Mouse (Mus musculus) embryonic facial prominence, embryonic 10.5 days (tissue): ENCODE results near the gene Ntng2. TPM values are rescaled to one million over a fixed set of nuclear protein-coding genes. Genes with fewer than 3 reads are reported as not detected.

ENCODE experiments used
- DNase-seq: peaks from one replicate; pipeline ENCODE4 v3.0.0-alpha.2; 2017; ENCODE audit warnings: low spot score
- H3K27ac ChIP-seq: fragments of 300-500 bp; sonication (generic); replicated peaks from 2 replicates; pipeline ENCODE4 v1.5.1; 2016; ENCODE audit warnings: mild to moderate bottlenecking
- H3K27me3 ChIP-seq: fragments of 300-500 bp; sonication (generic); replicated peaks from 2 replicates; pipeline ENCODE4 v1.6.1; 2016; ENCODE audit warnings: low read depth, mild to moderate bottlenecking; ENCODE audit not compliant: poor library complexity, severe bottlenecking
- H3K36me3 ChIP-seq: fragments of 300-500 bp; sonication (generic); replicated peaks from 2 replicates; pipeline ENCODE4 v1.6.1; 2016; ENCODE audit warnings: mild to moderate bottlenecking, moderate library complexity
- H3K4me1 ChIP-seq: fragments of 300-500 bp; sonication (generic); 2 replicates; pipeline ENCODE4 v1.6.1; 2016
- H3K4me3 ChIP-seq: fragments of 300-500 bp; sonication (generic); 2 replicates; pipeline ENCODE4 v1.5.1; 2016; ENCODE audit warnings: mild to moderate bottlenecking, moderate library complexity
- H3K9me3 ChIP-seq: fragments of 300-500 bp; sonication (generic); 2 replicates; pipeline ENCODE4 v1.6.1; 2016; ENCODE audit warnings: mild to moderate bottlenecking
- WGBS: fragments of 180-500 bp; shearing (Covaris S2); methylation state at CpG from one replicate; pipeline ENCODE4 v1.1.7; 2016; 5-methylcytosine and 5-hydroxymethylcytosine counted together
- polyA plus RNA-seq: library from polyadenylated mRNA; unstranded; fragments of >200 nt; fragmentation: Nextera tagmentation; extraction: Ambion mirVana; gene quantifications from 2 replicates; pipeline ENCODE4 v1.2.1, GENCODE M21; 2016

The Ntng2 gene
- polyA plus RNA-seq, 1 experiment from 2014 or later, result 1.4 TPM

- Histone ChIP-seq H3K4me1 (peaks cover 26% of the 10 kb centered on the region), H3K27ac (no peak overlapping the region), H3K9me3 (no peaks in the 10 kb centered on the region), H3K27me3 (peaks cover 74% of the 10 kb centered on the region), H3K4me3 (no peak overlapping the region), H3K36me3 (no peaks in the 10 kb centered on the region)
- 78% methylated on average over 5 of the region's 5 CpGs for WGBS
- no peak for DNase-seq
These were observed 54.4 kb downstream of the Ntng2 start for GRCm38 (mm10) chr2:29198446-29198845.

DNA sequence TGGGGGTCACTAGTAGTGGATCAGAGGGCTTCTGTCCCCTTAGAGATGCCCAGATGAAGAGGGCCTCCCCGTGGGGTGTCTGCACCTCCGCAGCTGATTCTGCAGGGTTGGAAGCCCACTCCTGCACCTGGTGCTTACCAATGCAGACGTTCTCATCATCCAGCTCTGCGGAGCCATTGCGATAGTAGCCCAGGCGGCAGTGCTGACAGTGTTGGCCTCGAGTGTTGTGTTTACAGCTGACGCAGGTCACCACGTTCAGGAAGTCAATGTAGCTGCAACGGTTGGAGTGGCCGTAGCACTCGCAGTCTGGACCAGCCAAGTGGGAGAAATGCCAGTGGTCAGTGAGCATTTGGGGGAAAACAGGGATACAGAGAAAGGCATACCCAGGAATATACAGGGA lies 56.0 kb downstream of the Ntng2 start:
- H3K27me3 ChIP-seq, result peaks cover 75% of the 10 kb centered on the region
- no peak overlapping the region for H3K4me3 ChIP-seq
- 69% methylated on average over 12 of the region's 12 CpGs for WGBS
- H3K36me3 ChIP-seq, result no peaks in the 10 kb centered on the region
- peaks cover 31% of the 10 kb centered on the region for H3K4me1 ChIP-seq
- no peak overlapping the region for H3K27ac ChIP-seq
- no peaks in the 10 kb centered on the region for H3K9me3 ChIP-seq
- no peak for DNase-seq

GRCm38 (mm10) chr2:29194547-29195463 lies 58.0 kb downstream of the Ntng2 start:
- Histone ChIP-seq H3K27ac (peak overlapping the region; percentile 54), H3K4me1 (peaks cover 39% of the 10 kb centered on the region), H3K36me3 (no peaks in the 10 kb centered on the region), H3K27me3 (peaks cover 74% of the 10 kb centered on the region), H3K4me3 (peak overlapping the region; percentile 71), H3K9me3 (no peaks in the 10 kb centered on the region)
- 1% methylated on average over 61 of the region's 61 CpGs for WGBS
- peak; percentile 90 for DNase-seq

DNA sequence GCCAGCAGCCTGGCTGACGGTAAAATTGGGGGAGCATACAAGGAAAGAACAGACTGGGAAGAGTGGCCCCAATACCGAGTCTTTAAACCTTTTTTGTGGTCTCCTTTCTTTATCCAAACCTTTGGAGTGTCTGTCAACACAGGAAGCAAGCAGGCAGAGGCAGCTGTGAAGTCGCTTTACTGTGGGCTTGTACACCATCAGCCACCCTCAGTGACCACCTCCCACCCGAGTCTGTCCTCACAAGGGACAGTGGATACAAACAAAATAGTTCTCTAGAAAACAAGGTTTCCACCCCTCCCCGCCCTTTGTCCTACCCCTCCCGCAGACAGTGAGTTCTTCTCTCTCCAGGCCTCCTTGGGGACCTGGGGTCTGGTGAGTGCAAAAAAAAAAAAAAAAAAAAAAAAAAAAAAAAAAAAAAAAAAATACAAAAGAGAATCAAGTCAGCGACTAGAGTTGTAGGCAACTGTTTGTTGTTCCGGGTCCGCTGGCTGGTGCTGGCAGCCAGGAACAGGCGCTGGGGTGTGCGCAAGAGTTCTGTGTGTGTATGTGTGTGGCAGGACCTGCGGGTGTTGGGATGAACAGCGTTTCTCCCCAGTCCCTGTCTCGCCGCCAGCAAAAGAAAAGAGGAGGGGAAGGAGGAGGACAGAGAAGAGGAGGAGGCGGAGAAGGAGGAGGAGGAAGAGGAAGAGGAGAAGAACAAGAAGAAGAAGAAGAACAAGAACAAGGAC lies 58.8 kb downstream of the Ntng2 start:
- peak; percentile 33 for DNase-seq
- H3K9me3 ChIP-seq, result no peaks in the 10 kb centered on the region
- peaks cover 71% of the 10 kb centered on the region for H3K27me3 ChIP-seq
- WGBS, result 16% methylated on average over 16 of the region's 16 CpGs
- peak overlapping the region; percentile 71 for H3K4me3 ChIP-seq
- no peaks in the 10 kb centered on the region for H3K36me3 ChIP-seq
- H3K27ac ChIP-seq, result no peak overlapping the region
- H3K4me1 ChIP-seq, result peaks cover 39% of the 10 kb centered on the region

DNA sequence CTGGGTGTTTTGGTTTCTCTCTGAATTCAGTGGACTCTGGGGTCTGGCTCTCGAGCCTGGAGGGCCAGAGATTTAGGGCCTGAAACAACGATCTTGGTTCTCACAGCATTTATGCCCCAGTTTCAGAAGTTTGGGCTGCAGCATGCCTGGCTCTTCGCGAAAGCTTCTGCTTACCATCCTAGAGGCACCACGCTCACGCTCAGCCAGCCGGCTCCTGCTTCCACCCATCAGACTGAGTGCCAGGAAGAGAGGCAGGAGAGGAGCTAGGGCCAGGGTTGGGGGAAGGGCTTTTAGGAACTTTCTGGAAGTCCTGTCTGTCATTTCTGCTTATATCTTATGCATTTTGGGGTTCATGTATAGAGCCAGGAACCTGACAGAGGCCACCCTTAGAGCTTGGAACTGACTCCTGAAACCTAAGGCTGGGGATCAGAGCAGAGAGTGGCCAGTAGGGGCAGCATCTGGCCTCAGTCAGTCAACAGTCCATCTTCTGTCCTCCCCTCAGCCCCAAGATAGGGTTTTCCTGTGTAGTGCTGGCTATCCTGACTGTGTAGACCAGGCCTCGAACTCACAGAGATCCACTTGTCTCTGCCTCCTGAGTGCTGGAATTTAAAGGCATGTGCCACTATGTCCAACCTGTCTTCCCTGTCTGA lies 60.1 kb downstream of the Ntng2 start:
- DNase-seq, result no peak
- 81% methylated on average over 8 of the region's 8 CpGs for WGBS
- Histone ChIP-seq H3K27ac (no peak overlapping the region), H3K4me1 (peaks cover 39% of the 10 kb centered on the region), H3K4me3 (no peak overlapping the region), H3K9me3 (no peaks in the 10 kb centered on the region), H3K36me3 (no peaks in the 10 kb centered on the region), H3K27me3 (peaks cover 59% of the 10 kb centered on the region)

DNA sequence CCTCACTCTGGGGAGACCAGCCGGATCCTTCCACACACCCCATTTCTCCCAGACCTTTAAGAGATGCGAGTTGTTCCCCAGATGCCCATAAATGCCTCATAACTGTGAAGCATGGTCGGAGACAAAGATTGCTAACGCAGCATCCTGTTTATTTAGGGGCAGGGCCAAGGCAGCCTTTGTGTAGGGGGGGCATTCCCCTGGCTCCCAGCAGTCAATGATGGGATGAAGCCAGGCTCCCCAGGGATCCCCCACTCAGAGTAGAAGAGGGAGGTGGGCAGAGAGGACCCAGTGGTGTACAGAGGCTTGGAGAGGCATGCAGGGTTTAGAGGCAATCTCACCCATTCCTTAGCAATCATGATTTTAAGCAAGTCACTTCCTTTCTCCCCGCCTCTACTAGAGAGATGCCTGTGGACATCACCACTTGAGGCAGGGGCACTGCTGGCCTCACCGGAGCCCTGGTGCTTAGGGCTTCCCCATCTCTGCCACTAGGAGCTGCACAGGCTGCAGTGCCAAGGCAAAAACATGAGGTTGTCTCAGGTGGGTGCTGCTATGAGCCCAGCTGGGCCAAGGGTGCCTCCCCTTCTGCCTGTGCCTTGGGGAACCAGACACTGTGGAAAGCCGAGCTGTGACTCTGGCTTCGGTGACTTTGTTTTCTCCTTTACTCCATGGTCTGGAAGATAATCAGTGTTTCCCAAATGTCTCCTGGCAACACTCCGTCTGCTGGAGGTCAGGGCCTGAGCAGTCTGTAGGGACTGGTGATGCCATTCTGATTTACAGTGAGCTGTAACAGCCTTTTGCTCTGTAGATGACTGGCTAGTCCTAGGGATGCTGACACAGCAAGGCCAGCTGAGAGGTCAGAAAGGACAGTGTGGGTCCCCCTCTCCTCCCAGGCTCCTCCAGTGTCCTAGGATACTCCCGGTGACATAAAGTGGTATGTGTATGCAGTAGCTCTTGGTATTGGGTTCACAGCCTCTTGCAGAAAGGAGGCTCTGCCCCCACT lies 61.3 kb downstream of the Ntng2 start:
- H3K27me3 ChIP-seq, result peaks cover 46% of the 10 kb centered on the region
- WGBS, result 79% methylated on average over 10 of the region's 10 CpGs
- no peak for DNase-seq
- H3K27ac ChIP-seq, result no peak overlapping the region
- H3K36me3 ChIP-seq, result no peaks in the 10 kb centered on the region
- peaks cover 39% of the 10 kb centered on the region for H3K4me1 ChIP-seq
- no peak overlapping the region for H3K4me3 ChIP-seq
- H3K9me3 ChIP-seq, result no peaks in the 10 kb centered on the region

DNA sequence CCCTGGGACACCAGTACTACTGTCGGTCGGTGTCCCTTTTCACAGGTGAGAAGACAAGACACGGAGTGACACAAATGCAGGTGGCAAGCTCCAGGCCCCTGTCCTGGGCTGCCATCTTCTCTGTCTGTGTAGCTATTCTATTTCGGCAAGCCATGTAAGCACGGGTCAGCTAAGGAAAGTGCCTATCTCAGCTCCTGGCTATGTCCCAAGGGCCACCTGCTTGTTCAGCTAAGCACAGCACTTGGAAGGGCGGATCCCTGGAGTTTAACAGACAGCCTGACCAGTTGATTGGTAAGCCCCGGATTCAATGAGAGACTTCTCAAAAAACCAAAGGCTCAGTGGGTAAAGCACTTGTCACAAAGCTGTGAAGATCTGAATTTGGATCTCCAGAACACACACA lies 62.4 kb downstream of the Ntng2 start:
- peaks cover 35% of the 10 kb centered on the region for H3K27me3 ChIP-seq
- WGBS, result 86% methylated on average over 7 of the region's 7 CpGs
- no peaks in the 10 kb centered on the region for H3K36me3 ChIP-seq
- H3K4me3 ChIP-seq, result no peak overlapping the region
- no peak for DNase-seq
- H3K27ac ChIP-seq, result no peak overlapping the region
- H3K4me1 ChIP-seq, result peaks cover 35% of the 10 kb centered on the region
- H3K9me3 ChIP-seq, result no peaks in the 10 kb centered on the region

- WGBS, result 46% methylated on average over 6 of the region's 6 CpGs
- no peaks in the 10 kb centered on the region for H3K27me3 ChIP-seq
- no peak overlapping the region for H3K4me3 ChIP-seq
- H3K36me3 ChIP-seq, result peaks cover 11% of the 10 kb centered on the region
- no peaks in the 10 kb centered on the region for H3K9me3 ChIP-seq
- DNase-seq, result no peak
- peaks cover 7% of the 10 kb centered on the region; the same call in 1 of the 2 replicates for H3K4me1 ChIP-seq
- no peak overlapping the region for H3K27ac ChIP-seq
These were observed 66.6 kb downstream of the Ntng2 start for GRCm38 (mm10) chr2:29186209-29186608.

DNA sequence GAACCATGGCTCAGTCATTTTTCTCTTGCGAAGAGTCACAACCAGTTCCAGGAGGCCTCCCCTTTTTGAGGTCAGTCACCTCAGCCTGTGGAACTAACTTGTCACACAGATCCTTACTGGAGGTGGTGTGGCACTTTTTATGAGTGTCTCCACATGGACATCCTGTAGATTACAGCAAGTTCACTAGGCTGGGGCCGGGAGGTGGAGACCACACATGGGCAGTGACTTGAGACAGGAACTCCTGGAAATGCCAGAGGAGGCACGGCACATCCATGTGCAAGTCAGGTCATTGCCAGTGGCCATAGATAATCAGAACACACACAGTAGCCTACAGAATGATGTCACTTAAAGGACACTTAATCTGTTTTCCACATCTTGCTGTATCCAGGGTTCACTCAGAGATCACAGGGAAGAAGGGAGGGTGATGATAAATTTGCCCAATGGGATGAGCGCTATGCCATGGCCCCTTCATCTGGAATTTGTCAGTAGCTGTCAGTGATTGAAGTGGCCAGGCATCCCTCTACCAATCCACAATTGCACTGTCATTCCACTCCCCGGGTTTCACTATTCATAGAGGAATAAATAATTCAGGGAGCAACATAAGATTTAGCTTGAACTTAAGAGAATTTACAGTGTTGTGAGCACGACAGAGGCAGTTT lies 69.4 kb downstream of the Ntng2 start:
- no peak overlapping the region for H3K4me3 ChIP-seq
- H3K36me3 ChIP-seq, result peaks cover 39% of the 10 kb centered on the region
- no peak overlapping the region for H3K27ac ChIP-seq
- H3K9me3 ChIP-seq, result no peaks in the 10 kb centered on the region
- 84% methylated on average over 6 of the region's 6 CpGs for WGBS
- no peak for DNase-seq
- peaks cover 4% of the 10 kb centered on the region; the same call in 1 of the 2 replicates for H3K4me1 ChIP-seq
- no peaks in the 10 kb centered on the region for H3K27me3 ChIP-seq

- Histone ChIP-seq H3K9me3 (no peaks in the 10 kb centered on the region), H3K27ac (no peak overlapping the region), H3K36me3 (peaks cover 62% of the 10 kb centered on the region), H3K4me1 (peaks cover under 1% of the 10 kb centered on the region; the same call in 1 of the 2 replicates), H3K27me3 (no peaks in the 10 kb centered on the region), H3K4me3 (no peak overlapping the region)
- WGBS, result 89% methylated on average over 2 of the region's 2 CpGs
- DNase-seq, result no peak
These were observed 71.7 kb downstream of the Ntng2 start for GRCm38 (mm10) chr2:29181111-29181510.

GRCm38 (mm10) chr2:29179810-29180209 lies 73.0 kb downstream of the Ntng2 start:
- H3K9me3 ChIP-seq, result no peaks in the 10 kb centered on the region
- peaks cover 75% of the 10 kb centered on the region for H3K36me3 ChIP-seq
- no peak overlapping the region for H3K4me3 ChIP-seq
- DNase-seq, result no peak
- no peaks in the 10 kb centered on the region for H3K27me3 ChIP-seq
- 88% methylated on average over 4 of the region's 4 CpGs for WGBS
- no peaks in the 10 kb centered on the region for H3K4me1 ChIP-seq
- H3K27ac ChIP-seq, result no peak overlapping the region
